Mouse (Mus musculus) mature B cell (primary cell): ENCODE measurements around the gene Xlr4b.
"Not testable (repeated sequence)": the region's sequence is repeated elsewhere in the genome, so short reads cannot be mapped to it uniquely, and the experiment has no call there.

ENCODE experiments used
- in situ Hi-C: fragments of 300-500 bp; cut with MboI; formaldehyde crosslinking; loops from 2 replicates; pipeline ENCODE4 v1.14.3; 2019

Gene Xlr4b

DNA sequence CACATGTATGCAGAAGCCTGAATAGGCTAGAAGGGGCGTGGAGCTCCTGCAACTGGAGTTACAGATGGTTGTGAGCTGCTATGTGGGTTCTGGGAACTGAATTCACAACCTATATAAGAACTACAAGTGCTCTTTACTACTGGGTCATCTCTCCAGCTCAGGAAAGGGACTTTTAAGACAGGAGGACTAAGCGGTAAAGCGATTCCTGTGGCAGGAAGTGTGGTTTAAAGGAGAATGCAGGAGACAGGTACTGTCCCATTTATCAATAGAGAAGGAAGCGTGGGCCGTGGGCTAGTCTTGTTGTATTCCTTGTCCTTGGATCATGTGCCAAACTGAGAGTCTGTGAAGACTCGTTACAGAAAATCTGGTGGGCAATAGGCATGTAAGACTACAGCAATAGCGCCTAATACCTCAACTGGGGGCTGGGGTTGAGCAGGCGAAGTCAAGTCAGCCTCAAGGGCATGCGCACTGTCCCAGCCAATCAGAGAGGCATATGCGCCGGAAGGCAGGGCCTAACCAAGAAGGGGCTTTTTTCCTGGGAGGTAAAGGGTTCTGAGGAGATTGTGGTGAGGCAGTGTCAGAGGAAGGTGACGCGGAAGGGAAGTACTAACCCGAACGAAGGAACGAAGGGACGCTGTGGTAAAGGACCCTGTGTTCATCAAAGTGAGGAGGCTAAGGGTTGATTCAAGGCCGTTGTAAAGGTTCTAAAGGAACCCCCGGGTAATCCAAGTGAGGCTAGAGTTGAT, at the start of gene Xlr4b:
Gene Xlr4b (plus strand): TSS at position 515 of the 746 bp plus-strand sequence.
- in situ Hi-C loops, result not testable (repeated sequence)

DNA sequence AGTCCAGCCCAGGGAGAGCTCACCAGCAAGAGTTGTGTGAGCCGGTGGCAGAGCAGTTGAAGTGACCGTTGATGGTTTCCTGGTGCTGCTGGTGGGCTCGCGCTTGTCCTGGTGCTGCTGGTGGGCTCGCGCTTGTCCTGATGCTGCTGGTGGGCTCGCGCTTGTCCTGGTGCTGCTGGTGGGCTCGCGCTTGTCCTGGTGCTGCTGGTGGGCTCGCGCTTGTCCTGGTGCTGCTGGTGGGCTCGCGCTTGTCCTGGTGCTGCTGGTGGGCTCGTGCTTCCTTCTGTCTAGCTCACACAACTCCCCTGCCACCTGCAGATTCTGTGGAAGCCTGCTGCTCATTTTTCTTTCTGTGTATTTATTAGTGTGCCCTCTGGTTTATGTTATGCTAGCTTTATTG, 37.2 kb upstream of the Xlr4b start, which contains the start of gene Spin2d:
Gene Spin2d (minus strand): TSS at position 101 of the 400 bp plus-strand sequence.
- in situ Hi-C loops, result not testable (repeated sequence)

DNA sequence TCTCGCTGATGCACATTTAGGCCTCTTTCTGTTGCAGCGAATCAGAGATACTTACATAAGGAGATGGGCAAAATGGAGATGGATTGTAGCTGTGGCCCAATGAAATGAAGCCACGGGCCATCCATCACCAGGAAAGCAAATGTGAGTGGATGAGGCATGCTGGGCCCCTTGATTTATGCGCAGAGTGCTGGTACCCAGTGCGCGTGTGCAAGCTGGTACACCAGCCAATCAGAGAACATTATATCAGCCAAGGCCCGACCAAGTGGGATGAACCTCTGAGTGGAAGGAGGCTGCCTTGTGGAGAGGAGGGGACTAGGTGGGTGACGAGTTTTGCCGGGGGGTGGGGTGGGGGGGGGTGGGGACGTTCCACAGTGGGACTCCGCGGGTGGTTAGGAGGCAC, 22.2 kb upstream of the Xlr4b start, which contains the start of gene Xlr3b:
Gene Xlr3b (plus strand): TSS at position 274 of the 400 bp plus-strand sequence.
- in situ Hi-C loops, result not testable (repeated sequence)

DNA sequence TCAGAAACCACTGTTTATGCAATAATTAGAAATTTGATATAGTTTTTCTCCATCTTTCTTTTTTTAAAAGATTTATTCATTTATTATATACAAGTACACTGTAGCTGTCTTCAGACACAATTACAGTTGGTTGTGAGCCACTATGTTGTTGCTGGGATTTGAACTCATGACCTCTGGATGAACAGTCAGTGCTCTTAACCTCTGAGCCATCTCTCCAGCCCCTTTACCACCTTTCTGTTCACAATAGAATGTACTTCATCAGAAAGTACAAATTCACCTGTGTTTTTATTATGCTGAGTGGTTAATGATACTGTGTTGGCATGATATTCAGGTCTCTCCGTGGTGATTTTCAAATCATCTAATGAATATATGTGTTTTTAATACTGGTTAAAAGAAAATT, 11.2 kb downstream of the Xlr4b start:
- in situ Hi-C loops, result no loop called here

DNA sequence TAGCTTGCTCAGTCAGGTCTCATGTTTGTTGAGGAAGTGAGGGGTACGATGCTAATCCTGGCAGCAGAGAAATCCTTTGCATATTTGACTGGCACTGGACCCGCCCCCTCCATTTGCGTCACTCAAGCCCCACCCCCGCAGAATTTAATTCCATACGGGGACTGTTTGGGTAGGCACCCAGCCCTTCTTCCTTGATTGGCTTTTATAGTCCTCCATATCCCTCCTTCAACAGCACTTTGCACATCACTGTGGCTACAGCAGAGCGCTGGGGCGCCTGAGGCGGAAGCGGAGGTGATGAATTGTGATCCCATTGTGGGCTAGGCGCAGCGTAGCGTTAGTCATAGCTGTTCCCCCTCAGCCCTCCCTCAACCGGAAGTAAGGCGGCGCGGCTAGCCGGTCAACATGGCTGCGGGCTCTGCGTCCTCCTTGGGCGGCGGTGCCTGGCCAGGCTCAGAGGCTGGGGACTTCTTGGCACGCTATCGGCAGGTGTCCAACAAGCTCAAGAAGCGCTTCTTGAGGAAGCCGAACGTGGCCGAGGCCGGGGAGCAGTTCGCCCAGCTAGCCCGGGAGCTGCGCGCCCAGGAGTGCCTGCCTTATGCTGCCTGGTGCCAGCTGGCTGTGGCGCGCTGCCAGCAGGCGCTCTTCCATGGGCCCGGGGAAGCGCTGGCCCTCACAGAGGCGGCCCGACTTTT, 13.9 kb downstream of the Xlr4b start, which contains the start of gene F8a:
Gene F8a (plus strand): TSS at position 378 of the 692 bp plus-strand sequence.
- in situ Hi-C loops, result no loop called here

DNA sequence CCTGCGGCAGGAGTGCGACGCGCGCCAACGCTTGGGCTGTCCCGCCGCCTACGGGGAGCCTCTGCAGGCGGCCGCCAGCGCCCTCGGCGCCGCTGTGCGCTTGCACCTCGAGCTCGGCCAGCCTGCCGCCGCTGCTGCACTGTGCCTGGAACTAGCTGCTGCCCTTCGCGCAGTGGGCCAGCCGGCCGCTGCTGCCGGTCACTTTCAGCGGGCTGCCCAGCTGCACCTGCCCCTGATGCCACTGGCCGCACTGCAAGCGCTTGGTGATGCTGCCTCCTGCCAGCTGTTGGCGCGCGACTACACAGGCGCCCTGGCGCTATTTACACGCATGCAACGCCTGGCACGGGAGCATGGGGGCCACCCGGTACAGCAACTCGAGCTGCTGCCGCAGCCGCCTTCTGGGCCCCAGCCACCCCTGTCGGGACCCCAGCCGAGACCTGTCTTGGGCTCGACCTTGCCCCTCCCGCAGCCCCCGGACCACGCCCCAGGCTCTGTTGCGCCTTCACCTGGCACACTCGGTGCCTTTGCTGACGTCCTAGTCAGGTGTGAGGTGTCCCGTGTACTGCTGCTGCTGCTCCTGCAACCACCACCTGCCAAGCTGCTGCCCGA, 14.6 kb downstream of the Xlr4b start:
- in situ Hi-C loops, result no loop called here

DNA sequence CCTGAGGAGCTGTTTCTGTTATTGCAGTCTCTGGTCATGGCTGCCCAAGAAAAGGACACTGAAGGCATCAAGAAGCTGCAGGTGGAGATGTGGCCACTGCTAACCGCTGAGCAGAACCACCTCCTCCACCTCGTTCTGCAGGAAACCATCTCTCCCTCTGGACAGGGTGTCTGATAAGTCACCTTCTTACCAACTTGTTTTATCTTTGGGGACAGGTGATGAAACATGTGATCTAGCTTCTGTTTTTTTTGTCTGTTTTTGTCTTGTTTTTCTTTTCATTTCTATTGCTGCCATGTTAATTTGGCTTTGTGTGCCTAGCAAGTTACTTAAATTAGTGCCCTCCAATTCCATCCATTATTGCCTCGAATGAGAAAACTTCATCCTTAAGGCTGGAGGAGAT, 15.2 kb downstream of the Xlr4b start:
- in situ Hi-C loops, result no loop called here

DNA sequence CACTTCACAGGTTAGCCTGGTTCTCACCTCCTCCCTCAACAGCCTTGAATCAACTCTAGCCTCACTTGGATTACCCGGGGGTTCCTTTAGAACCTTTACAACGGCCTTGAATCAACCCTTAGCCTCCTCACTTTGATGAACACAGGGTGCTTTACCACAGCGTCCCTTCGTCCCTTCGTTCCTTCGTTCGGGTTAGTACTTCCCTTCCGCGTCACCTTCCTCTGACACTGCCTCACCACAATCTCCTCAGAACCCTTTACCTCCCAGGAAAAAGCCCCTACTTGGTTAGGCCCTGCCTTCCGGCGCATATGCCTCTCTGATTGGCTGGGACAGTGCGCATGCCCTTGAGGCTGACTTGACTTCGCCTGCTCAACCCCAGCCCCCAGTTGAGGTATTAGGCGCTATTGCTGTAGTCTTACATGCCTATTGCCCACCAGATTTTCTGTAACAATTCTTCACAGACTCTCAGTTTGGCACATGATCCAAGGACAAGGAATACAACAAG, 28.7 kb downstream of the Xlr4b start, which contains the start of gene Xlr4c:
Gene Xlr4c (minus strand): TSS at position 310 of the 505 bp plus-strand sequence.
- in situ Hi-C loops, result not testable (repeated sequence)

DNA sequence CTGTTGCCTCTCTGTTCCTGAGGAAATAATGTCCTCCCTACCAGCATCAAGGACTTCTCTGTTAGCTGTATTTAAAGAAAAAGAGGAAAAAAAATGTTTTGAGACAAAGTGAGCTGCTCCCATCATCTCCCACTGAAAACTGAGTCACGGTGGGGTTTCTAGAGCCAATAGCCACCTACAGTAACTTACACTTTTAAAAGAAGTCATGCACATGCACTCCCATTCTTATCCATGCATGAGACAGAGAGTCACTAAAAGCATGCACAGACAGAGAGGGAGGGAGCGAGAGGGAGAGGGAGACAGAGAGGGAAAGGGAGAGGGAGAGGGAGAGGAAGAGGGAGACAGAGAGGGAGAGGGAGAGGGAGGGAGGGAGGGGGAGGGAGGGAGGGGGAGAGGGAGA, 48.3 kb downstream of the Xlr4b start:
- in situ Hi-C loops, result not testable (repeated sequence)

DNA sequence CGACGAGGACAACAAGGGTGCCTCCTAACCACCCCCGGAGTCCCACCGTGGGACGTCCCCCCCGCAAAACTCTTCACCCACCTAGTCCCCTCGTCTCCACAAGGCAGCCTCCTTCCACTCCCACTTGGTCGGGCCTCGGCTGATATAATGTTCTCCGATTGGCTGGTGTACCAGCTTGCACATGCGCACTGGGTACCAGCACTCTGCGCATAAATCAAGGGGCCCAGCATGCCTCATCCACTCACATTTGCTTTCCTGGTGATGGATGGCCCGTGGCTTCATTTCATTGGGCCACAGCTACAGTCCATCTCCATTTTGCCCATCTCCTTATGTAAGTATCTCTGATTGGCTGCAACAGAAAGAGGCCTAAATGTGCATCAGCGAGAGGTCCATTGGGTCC, 51.1 kb downstream of the Xlr4b start, which contains the start of gene Xlr3c:
Gene Xlr3c (minus strand): TSS at position 121 of the 400 bp plus-strand sequence.
- in situ Hi-C loops, result not testable (repeated sequence)
